Mouse (Mus musculus): ENCODE measurements around the gene Padi3. TPM values are rescaled to one million over a fixed set of nuclear protein-coding genes. Genes with fewer than 3 reads are reported as not detected.

Padi3 gene
- polyA plus RNA-seq, 1 experiment from 2014 or later, result 0.05 TPM

Other genes with a start within 250 kb of the Padi3 start
- gene Arhgef10l, start 144.6 kb downstream of the Padi3 start, polyA plus RNA-seq (2015; fragmentation: Nextera tagmentation; extraction: Ambion mirVana), result 20.7 and 24.5 TPM in 2 replicates
- 7.7 and 9.5 TPM in 2 replicates for gene Rcc2, start 110.1 kb downstream of the Padi3 start, polyA plus RNA-seq (2015; fragmentation: Nextera tagmentation; extraction: Ambion mirVana)
- gene Padi6, start 68.0 kb downstream of the Padi3 start, polyA plus RNA-seq (2015; fragmentation: Nextera tagmentation; extraction: Ambion mirVana), result 0.06 TPM in 1 of 2 replicates, not detected in the other
- 0.14 TPM in 1 of 2 replicates, not detected in the other for gene Padi4, start 36.4 kb downstream of the Padi3 start, polyA plus RNA-seq (2015; fragmentation: Nextera tagmentation; extraction: Ambion mirVana)
- gene Padi1, start 35.1 kb upstream of the Padi3 start, polyA plus RNA-seq (2015; fragmentation: Nextera tagmentation; extraction: Ambion mirVana), result not detected in 2 replicates
- 2.4 and 2.7 TPM in 2 replicates for gene Padi2, start 95.7 kb upstream of the Padi3 start, polyA plus RNA-seq (2015; fragmentation: Nextera tagmentation; extraction: Ambion mirVana)
- 490 and 530 TPM in 2 replicates for gene Sdhb, start 150.6 kb upstream of the Padi3 start, polyA plus RNA-seq (2015; fragmentation: Nextera tagmentation; extraction: Ambion mirVana)
- 185 and 196 TPM in 2 replicates for gene Atp13a2, start 176.2 kb upstream of the Padi3 start, polyA plus RNA-seq (2015; fragmentation: Nextera tagmentation; extraction: Ambion mirVana)
- gene Mfap2, start 199.8 kb upstream of the Padi3 start, polyA plus RNA-seq (2015; fragmentation: Nextera tagmentation; extraction: Ambion mirVana), result 130 and 180 TPM in 2 replicates
- 4.6 and 4.9 TPM in 2 replicates for gene Crocc, start 249.9 kb upstream of the Padi3 start, polyA plus RNA-seq (2015; fragmentation: Nextera tagmentation; extraction: Ambion mirVana)